Mouse (Mus musculus): ENCODE results near the gene Lrwd1. TPM values are rescaled to one million over a fixed set of nuclear protein-coding genes. Genes with fewer than 3 reads are reported as not detected.
"Not testable (repeated sequence)": the region's sequence is repeated elsewhere in the genome, so short reads cannot be mapped to it uniquely, and the experiment has no call there.

Gene Lrwd1
- total RNA-seq (2021): 1 to 10 TPM; 7.9 to 9.5 TPM

DNA sequence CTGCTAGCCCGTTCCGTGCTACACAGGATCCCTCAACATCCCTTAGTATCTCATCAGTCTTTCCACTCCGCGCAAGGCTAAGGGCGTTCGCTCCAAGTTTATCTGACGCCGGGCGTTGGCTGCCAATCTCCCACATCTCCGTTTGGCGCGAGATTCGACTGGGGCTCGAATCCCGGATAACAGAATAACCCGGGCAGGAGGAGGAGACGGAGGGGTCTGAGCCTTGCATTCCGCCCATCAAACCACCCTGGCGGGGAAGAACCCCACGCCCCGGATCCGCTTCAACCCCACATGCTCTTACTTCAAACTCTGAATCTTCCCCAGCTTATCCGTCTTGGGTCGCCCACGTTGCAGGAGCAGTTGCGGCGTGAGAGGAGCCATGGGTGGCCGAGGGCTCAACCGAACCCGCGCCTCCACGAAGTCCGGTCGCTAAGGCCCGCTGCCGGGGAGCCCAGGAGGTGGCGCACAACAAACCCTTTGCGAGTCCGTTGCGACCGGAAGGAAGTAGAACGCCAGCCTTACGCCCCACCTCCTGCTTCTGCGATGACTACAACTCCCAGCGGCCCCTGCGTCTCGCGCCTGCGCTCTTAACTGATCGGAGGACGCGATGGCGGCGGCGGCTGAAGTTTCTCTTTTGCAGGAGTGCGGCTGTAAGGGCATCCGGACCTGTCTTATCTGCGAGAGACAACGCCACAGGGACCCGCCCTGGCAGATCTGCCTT is at the start of gene Lrwd1, which contains the start of gene Alkbh4:
Gene Lrwd1 (minus strand): TSS at position 504 of the 721 bp plus-strand sequence.
Gene Alkbh4 (plus strand): TSS at position 576 of the 721 bp plus-strand sequence.
- peak; percentile 97 for DNase-seq

DNA sequence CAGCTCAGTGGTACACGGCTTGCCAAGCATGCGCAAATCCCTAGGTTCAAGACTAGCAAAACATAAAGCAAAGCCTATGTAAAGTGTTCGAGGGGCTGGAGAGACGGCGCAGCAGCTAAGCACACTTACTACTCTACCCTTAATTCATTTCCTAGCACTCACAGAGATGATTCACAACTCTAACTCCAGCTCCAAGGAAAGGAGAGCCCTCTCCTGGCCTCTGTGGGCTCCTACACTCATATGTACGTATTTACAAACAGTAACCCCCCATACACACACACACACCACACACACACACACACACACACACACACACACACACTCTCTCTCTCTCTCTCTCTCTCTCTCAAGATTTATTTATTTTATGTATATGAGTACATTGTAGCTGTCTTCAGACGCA is 47.9 kb upstream of the Lrwd1 start:
- no peak for DNase-seq

DNA sequence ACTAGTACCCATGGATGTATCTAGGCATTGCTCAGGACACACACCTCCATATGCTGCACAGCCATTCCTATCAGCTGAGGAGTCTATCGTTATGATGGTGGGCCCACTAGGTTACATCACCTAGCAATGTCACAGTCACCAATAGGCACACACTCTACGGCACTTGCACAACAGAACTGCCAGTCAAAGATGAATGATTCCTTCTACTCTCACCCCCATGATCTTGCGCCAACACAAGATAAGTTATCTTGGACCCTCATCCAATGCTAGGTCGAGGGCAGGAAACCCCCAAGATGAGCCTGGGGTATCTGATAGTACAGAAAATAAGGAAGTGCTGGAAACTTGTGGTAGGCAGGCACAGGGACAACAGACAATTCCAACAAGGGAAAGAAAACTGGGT is 47.0 kb upstream of the Lrwd1 start:
- no peak for DNase-seq

DNA sequence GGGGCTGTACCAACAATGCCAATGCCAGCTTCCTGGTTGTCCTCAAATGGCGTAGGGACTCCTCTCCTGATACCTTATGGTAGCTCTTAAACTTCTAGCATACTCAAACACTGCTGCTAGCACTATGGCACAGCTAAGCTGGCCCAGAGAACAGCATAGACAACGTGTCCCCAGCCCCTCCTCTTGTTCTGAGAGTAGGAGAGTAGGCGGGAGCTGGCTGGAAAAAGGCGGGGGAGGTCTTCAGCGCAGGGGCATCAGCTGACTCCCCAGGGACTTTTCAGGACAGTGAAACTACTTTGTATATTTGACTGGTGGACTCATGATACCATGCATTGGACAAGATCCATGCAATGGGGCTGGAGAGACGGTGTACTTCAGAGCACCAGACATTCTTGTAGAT is 46.2 kb upstream of the Lrwd1 start:
- DNase-seq: no peak

DNA sequence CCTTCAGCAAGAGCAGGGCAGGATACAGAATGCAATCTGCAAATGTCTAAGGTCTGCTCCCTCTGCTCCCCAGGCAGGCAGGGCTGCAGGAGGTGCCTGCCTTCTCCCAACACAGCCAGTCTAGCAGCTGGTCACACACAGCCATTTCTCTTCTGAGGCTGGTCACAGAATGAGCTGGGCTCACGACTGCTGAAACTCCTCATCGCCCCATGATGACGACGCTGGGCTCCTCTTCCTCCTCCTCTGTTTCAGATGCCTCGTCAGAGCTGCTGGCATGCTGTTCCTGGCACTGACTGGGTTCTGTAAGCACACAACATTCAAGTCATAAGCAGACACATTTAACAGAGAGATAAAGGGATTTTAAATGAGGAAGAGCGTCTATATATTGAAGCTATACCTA is 45.3 kb upstream of the Lrwd1 start:
- no peak for DNase-seq

DNA sequence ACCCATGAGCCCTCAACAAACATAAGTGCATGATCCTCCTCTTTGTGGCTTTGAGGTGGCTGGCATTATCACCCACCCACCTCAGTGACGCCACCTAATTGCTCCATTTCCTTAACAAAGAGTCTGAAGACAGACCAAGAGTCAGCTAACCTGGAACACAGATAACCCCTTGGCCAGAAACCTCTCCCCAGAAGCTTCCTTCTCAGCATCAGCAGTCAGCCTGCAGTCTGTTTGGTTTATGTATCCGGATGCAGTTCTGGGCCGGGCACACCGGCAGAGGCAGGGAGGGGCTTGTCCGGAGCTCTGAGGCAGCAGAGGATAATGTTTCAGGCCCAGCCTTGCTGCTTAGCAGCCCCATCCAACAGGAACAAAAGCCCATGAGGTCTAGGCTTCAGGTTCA is 43.7 kb upstream of the Lrwd1 start:
- no peak for DNase-seq

DNA sequence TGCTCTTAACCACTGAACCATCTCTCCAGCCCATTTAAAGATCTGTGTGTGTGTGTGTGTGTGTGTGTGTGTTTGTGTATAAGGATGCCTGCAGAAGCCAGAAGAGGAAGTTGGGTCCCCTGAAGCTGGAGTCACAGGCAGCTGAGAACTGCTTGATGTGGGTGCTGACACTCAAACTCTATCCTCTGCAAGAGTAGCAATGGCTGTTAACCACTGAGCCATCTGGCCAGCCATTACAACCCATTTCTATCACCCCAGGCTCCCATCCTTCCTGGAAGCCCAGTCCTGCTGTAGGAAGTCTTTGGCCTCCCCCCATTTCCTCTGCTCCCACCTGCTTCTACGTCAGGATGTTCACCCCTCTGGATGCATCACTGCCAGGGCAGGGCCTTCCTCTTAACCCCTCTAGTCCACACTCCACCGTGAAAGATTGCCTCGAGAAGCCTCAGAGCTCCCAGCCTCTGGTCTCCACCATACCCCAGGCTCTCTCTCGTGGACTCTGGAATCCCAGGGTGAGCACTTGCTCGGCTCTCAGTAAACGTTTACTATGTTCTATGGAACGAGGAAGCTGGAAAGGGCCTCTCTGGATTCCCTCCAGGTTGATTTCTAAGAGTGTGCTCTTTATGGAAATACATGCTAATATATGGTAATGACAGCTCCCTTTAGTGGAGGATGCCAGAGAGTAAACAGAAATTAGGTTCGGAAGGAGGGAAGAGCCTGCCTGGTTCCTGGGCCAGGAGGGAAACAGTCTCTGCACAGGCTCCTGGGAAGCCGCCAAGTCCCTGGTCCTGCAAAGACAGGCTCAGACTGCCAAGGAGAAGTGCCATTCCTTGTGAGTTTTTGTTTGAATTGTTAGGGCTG is 38.0 kb upstream of the Lrwd1 start:
- peak; percentile 40 for DNase-seq

DNA sequence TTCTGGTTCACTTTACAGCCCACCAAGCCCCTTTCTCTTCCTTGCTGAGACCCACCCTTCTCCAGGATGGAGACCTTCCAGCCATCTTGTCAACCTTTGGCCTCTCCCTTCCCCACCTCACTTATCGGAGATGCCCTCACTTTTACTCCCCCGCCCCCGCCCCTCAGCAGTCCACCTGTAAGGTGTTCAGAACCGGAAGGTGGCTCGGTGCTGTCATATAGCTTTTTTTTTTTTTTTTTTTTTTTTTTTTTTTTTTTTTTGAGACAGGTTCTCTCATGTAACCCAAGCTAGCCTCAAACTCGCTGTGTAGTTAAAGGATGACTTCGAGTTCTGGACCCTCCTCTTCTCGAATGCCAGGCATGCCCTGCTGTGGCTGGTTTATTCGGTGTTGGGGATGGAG is 37.1 kb upstream of the Lrwd1 start:
- DNase-seq: no peak

DNA sequence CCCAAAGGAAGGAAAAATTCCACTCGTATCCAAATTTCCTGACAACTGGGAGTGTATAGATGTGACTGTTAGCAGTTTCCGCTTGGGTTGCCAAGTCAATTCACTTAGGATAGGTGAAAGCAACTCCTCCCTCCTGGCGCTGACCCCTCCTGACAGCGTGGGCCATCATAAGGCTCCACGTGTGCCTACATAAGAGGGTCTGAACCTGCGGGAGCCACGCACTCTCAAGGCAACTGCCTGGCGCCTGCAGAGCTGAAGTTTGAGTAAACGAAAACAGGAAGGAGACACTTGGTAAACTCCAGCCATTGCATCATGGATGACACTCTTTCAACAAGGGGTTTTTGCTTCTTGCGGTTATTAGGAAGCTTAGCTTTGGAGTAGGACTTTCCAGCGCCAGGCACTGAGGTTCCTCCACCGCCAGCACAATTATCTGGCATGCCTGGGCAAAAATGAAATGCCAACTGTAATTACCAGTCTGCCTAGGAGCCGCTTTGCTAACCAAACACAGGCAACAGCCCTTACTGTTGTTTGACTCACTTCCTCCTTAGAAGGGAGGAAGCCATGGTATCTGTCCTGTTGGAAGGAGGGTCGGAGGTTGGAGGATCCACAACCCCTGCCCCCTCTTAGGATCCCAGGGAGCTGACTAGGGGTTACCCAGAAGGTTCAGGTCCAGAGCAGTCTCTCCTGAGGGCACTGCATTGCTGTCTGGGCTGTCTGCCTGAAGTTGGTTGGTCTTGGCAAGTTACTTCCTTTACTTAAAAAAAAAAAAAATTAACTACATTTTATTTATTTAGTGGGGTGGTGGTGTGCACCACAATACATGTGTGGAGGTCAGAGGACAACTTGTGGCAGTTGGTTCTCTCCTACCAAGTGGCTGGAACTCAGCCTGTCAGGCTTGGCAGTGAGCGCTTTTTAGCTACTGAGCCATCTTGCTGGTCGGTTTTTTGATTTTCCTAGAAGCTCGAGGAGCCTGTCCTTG is 35.8 kb upstream of the Lrwd1 start:
- DNase-seq: no peak

DNA sequence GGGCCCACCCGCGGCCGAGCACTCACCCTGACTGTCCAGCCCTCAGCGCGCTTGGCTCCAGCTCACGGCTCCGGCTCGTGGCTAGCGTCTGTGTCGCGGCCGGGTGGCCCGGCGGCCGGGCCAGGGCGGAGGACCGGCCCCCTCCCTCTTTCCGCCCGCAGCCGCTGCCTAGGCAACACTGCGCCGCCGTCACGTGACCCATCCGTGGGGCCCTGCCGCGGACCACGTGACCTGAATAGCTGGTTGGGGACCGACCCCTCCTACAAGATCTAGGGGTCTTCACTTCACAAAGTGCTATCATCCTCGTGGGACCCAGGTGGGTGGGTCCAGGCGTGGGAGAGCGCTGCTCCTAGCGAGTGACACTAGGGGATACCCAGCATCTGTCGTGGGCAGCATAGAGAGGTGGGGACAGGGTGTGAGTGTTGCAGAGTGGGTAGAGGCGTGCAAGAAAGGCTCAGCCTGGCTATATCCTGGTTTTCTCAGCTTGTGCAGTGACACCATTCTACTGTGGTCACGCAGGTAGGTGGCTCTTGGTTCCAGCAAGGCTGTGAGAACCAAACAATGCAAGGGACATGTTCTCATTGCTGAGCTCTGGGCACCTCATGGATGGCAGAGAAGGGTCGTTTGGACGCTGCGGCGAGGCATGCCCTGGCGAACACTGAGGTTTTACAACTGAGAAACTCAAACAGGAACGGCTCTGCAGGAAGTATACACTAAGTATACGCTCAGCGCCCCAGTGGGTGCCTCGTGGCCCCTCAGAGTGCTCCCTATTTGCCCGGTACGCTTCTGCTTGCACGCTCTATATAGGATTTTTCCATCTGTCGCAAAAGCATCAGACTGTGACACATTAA is 34.9 kb upstream of the Lrwd1 start, which contains the start of gene Orai2:
Gene Orai2 (minus strand): TSS at position 202 of the 851 bp plus-strand sequence.
- DNase-seq: peak; percentile 78

DNA sequence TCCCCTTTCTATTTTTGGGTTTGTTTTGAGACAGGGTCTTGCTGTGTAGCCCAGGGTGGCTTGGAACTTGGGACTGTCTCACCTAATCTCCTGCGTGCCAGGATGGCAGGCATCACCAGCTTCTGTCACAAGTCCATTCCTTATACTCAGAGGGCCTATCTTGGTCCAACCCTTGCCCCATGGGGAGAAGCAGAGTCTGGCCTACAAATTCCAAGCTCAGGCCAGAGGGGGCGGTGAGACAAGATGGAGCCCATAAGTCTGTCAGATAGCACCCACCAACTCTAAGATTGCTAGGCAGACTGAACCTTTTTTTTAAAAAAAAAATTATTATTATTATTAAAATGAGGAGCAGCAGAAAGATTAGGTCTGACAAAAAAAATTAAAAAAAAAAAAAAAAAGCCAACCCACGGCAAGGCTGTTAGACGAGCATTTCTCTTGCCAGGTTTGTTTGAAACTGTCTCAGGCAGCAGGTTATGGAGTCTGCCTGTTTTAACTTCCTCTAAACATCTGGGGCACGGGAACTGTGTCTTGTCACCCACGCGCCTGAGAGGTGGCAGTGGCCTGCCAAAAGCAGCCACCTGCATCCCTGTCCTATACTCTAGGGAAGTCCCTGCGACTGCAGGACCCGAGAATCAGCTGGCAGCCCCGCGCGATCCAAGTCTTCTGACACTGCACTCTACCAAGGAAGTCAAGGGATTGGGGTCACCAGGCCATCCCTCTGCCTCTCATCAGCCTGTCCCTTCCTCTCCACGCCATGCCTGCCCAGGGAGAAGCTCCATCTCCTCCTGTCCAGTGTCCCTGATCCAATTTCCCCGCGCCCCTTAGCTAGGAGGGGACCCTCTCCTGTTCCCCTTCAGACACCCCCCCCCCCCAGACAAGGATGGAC is 34.0 kb upstream of the Lrwd1 start:
- peak; percentile 31 for DNase-seq

DNA sequence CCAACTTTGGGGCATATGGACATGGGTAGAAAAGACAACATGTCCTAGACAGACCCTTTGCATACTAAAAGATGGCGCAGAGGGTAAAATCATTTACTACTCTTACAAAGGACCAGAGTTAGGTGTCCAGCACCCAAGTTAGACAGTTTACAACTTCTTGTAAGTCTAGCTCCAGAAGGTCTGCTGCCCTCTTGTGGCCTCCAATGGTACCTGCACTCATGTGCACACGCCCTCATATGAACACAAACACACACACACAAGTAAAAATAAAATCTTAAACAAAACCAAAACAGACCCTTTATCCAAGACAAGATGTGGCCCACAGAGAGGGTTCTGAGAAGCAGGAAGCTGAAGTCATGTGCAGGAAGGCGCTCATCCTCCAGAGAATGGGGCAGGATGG is 32.2 kb upstream of the Lrwd1 start:
- no peak for DNase-seq

DNA sequence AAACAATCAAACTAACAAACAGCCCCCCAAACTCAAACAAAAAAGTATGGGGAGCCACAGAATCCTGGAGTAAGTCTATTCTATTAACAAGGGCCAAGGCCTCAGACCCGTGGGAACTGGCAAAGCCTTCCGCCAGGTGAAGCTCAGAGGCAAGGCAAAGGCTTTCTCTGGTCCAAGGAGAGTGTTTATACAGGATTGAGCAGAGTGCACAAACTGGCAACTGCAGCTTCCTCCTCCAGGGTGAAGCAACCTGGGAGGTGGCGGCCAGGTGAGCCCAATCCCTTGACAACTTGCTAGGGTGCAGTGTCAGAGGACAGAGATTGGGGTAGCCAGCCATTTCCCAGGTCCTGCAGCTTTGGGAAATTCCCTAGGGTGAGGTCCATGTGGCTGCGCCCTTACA is 31.4 kb upstream of the Lrwd1 start:
- no peak for DNase-seq

DNA sequence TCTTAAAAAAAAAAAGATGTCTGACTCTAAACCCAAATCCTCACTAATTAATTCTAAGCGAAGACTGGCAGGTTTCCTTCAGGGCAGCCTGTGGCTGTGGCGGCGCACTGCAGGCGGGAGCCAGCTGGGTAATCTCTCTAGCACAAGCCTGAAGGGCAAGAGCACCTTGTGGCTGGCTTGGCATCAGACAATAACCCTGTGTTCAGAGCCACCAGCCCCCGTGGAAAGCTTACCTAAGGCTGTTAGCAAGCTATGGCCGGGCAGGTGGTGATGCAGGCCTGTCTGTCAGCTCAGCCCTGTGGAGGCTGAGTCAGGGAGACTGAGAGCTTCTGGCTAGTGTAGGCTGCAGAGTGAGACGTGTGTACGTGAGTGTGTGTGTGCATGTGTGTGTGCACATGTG is 29.4 kb upstream of the Lrwd1 start:
- no peak for DNase-seq

DNA sequence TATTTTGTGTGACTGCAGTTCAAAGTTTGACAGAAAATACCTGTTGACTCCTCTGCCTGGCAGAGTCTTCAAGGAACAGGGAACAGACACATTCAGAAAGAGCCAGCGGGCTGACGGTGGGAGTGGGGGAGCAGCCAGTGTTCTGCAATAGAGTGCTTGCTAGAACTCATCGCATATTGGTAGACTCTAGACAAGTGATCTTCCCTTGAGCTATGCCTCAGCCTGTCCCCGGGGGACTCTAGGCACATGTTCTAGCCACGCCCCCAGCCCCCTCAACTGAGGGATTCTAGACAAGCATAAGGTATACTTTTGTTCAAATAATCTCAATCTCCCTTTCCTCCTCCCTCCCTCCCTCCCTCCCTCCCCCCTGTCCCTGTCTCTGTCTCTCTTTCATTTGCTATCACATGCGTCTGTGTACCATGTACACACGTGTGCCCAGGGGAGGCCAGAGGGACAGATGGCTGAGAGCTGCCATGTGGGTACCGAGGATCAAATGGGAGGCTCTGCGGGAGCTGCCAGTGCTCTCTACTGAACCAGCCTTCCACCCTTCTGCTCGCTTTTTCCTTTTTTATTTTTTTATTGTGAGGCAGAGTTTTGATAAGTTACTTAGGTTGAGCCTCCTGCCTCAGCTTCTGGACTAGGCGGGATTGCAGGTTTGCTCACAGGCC is 28.1 kb upstream of the Lrwd1 start:
- DNase-seq: no peak

DNA sequence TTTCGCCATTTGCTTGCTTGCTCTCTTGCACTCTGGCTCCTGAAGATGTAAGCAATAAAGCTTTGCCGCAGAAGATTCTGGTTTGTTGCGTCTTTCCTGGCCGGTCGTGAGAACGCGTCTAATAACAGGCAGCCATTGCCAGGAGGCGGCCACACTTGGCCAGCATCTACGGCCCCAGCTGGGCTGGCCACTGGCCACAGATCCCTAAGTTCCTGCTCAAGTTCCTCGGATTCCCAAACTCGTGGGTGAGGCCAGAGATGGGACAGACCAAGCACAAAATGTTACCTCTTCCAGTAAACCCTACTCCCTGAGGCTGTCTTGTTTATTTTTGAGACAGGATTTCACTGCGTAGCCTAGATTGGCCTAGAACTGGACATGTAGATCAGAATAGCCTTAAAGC is 24.2 kb upstream of the Lrwd1 start:
- peak; percentile 70 for DNase-seq

DNA sequence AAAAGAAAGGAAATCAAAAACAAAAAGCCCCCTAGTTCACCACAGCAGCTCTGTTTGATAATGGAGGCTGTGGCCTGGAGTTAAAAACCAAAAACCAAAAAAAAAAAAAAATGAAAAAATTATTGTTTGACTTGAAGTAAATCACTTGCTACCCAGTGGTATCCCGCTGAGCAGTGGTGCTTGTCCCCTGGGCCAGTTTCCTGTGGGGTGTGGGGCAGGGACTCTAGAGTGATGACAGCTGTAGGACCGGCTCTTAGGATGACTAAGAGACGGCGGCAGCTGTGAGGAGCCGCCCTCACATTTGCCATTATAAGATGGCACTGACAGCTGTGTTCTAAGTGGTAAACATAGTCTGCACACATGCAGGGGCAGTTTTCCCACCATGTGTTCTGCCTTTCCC is 19.5 kb upstream of the Lrwd1 start:
- DNase-seq: peak; percentile 56

DNA sequence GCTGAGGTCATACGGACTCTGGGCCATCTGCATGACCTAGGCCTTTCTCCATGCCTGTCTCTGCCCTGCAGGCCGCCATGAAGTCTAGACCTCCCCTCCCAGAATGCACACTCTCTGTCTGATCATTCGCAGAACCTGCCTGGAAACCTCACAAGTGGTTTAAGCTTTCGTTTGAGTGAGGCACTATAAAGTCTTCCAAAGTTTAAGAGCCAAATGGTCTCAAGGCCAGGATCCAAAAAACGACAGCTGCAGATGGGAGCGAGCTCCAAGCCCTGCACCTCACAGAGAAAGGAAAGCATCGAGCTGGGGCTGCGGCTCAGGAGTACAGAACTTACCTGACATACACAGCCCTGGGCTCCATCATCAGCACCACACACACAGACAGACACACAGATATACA is 16.5 kb upstream of the Lrwd1 start:
- DNase-seq: peak; percentile 43

DNA sequence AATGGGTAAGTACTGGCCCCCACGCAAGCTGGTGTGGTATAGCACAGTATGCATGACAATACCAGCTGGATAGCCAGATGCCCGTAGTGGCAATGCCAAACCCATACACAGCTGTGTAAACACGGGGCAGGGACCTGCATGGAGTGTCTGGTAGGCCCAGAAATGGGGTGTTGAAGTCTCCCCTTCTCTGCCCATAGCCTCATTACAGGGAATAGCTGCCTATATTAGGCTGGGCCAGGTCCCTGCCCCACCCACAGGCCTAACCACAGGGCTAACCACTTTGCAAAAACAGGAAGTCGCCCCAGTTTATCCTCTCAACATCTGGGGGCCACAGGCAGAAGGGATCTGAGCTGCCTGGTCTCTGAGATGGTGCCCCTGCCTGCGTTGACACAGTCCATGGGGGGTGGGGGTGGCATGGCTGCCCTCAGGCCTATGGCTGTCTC is 13.3 kb upstream of the Lrwd1 start:
- DNase-seq: not testable (repeated sequence)

DNA sequence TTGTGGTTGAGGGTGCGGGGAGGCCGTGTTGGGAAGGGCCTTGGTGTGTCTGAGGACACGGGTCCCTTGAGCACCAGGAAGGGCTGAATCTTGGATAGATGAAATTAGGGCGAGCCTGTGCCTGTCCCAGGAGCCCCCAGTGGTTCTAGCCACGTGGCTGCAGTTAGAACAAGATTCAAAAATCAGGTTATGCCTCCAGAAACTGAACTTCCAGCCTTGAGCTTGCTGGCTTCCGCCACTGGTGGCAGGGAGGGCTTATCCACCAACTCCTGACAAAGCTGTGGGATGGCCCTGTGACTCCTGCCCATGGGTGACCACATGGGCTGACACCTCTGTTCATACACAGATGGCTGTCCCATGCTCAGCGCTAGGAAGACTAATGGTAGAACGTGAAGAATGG is 11.8 kb upstream of the Lrwd1 start:
- no peak for DNase-seq
